Mouse (Mus musculus): Measurements from ENCODE around the gene Col4a1. TPM values are rescaled to one million over a fixed set of nuclear protein-coding genes. Genes with fewer than 3 reads are reported as not detected.
A peak's percentile ranks its signal among the peaks of the same experiment; 100 is the strongest.

The Col4a1 gene
- polyA plus RNA-seq, 1 experiment from 2014 or later: 14.3 TPM

GRCm38 (mm10) chr8:11327722-11328417 lies 15.2 kb upstream of the Col4a1 start:
- Histone ChIP-seq H3K9me3 (replicated peaks) (no peaks in the 10 kb centered on the region), H3K4me2 (no peak overlapping the region), H3K27me3 (no peaks in the 10 kb centered on the region), H3K36me3 (no peaks in the 10 kb centered on the region), H3K9ac (no peak overlapping the region), H3K4me1 (replicated peaks) (peaks cover 7% of the 10 kb centered on the region; the same call in 1 of the 2 replicates), H3K27ac (no peak overlapping the region), H3K4me3 (replicated peaks) (no peak overlapping the region)
- DNase-seq: no peak
- WGBS (ENCODE audit: insufficient replicate concordance): 51% methylated on average over 5 of the region's 5 CpGs
- no peak for ATAC-seq (ENCODE audit: low read depth)

GRCm38 (mm10) chr8:11327298-11327697 lies 14.7 kb upstream of the Col4a1 start:
- Histone ChIP-seq H3K36me3 (no peaks in the 10 kb centered on the region), H3K4me2 (no peak overlapping the region), H3K4me3 (replicated peaks) (no peak overlapping the region), H3K9ac (no peak overlapping the region), H3K9me3 (replicated peaks) (no peaks in the 10 kb centered on the region), H3K27me3 (no peaks in the 10 kb centered on the region), H3K27ac (no peak overlapping the region), H3K4me1 (replicated peaks) (peaks cover 7% of the 10 kb centered on the region; the same call in 1 of the 2 replicates)
- ATAC-seq (ENCODE audit: low read depth): no peak
- DNase-seq: no peak
- 30% methylated on average over 4 of the region's 4 CpGs for WGBS (ENCODE audit: insufficient replicate concordance)

- H3K36me3 ChIP-seq: no peaks in the 10 kb centered on the region
- H3K27me3 ChIP-seq: no peaks in the 10 kb centered on the region
- DNase-seq (no peak), ATAC-seq (ENCODE audit: low read depth) (no peak)
- H3K4me2 ChIP-seq: no peak overlapping the region
- H3K4me3 ChIP-seq (replicated peaks): no peak overlapping the region
- H3K9me3 ChIP-seq (replicated peaks): no peaks in the 10 kb centered on the region
- H3K4me1 ChIP-seq (replicated peaks): peaks cover 7% of the 10 kb centered on the region; the same call in 1 of the 2 replicates
- H3K9ac ChIP-seq: no peak overlapping the region
- no peak overlapping the region for H3K27ac ChIP-seq
- 64% methylated on average over 6 of the region's 6 CpGs for WGBS (ENCODE audit: insufficient replicate concordance)
Observed at GRCm38 (mm10) chr8:11324801-11325395, 12.3 kb upstream of the Col4a1 start.

GRCm38 (mm10) chr8:11323681-11324080 lies 11.1 kb upstream of the Col4a1 start:
- Histone ChIP-seq H3K27me3 (no peaks in the 10 kb centered on the region), H3K4me2 (no peak overlapping the region), H3K4me1 (replicated peaks) (peaks cover 7% of the 10 kb centered on the region; the same call in 1 of the 2 replicates), H3K27ac (no peak overlapping the region), H3K9ac (no peak overlapping the region), H3K36me3 (no peaks in the 10 kb centered on the region), H3K9me3 (replicated peaks) (no peaks in the 10 kb centered on the region), H3K4me3 (replicated peaks) (no peak overlapping the region)
- DNase-seq: no peak
- ATAC-seq (ENCODE audit: low read depth): no peak
- 64% methylated on average over 1 of the region's 1 CpGs for WGBS (ENCODE audit: insufficient replicate concordance)

GRCm38 (mm10) chr8:11322724-11323585 lies 10.3 kb upstream of the Col4a1 start:
- H3K9ac ChIP-seq: no peak overlapping the region
- H3K4me1 ChIP-seq (replicated peaks): peaks cover 7% of the 10 kb centered on the region; the same call in 1 of the 2 replicates
- no peaks in the 10 kb centered on the region for H3K9me3 ChIP-seq (replicated peaks)
- no peaks in the 10 kb centered on the region for H3K27me3 ChIP-seq
- DNase-seq (no peak), ATAC-seq (ENCODE audit: low read depth) (no peak)
- no peak overlapping the region for H3K4me3 ChIP-seq (replicated peaks)
- H3K27ac ChIP-seq: no peak overlapping the region; the same call in 1 of the 2 replicates
- WGBS (ENCODE audit: insufficient replicate concordance): 25% methylated on average over 5 of the region's 5 CpGs
- H3K4me2 ChIP-seq: no peak overlapping the region
- H3K36me3 ChIP-seq: no peaks in the 10 kb centered on the region

- 38% methylated on average over 7 of the region's 7 CpGs for WGBS (ENCODE audit: insufficient replicate concordance)
- H3K4me3 ChIP-seq (replicated peaks): no peak overlapping the region
- no peaks in the 10 kb centered on the region for H3K36me3 ChIP-seq
- H3K4me1 ChIP-seq (replicated peaks): peaks cover 7% of the 10 kb centered on the region; the same call in 1 of the 2 replicates
- ATAC-seq (ENCODE audit: low read depth) (no peak), DNase-seq (no peak)
- no peaks in the 10 kb centered on the region for H3K9me3 ChIP-seq (replicated peaks)
- H3K4me2 ChIP-seq: no peak overlapping the region
- H3K27ac ChIP-seq: no peak overlapping the region
- H3K27me3 ChIP-seq: no peaks in the 10 kb centered on the region
- no peak overlapping the region for H3K9ac ChIP-seq
Observed at GRCm38 (mm10) chr8:11321841-11322240, 9.2 kb upstream of the Col4a1 start.

- Histone ChIP-seq H3K27ac (no peak overlapping the region), H3K9me3 (replicated peaks) (no peaks in the 10 kb centered on the region), H3K27me3 (peaks cover 9% of the 10 kb centered on the region), H3K4me1 (replicated peaks) (peaks cover 7% of the 10 kb centered on the region; the same call in 1 of the 2 replicates), H3K9ac (no peak overlapping the region), H3K4me2 (no peak overlapping the region), H3K36me3 (no peaks in the 10 kb centered on the region), H3K4me3 (replicated peaks) (no peak overlapping the region)
- ATAC-seq (ENCODE audit: low read depth): no peak
- DNase-seq: no peak
- 72% methylated on average over 11 of the region's 11 CpGs for WGBS (ENCODE audit: insufficient replicate concordance)
Observed at GRCm38 (mm10) chr8:11319405-11319804, 6.8 kb upstream of the Col4a1 start.

- 51% methylated on average over 6 of the region's 6 CpGs for WGBS (ENCODE audit: insufficient replicate concordance)
- Histone ChIP-seq H3K36me3 (no peaks in the 10 kb centered on the region), H3K4me3 (replicated peaks) (no peak overlapping the region), H3K4me2 (no peak overlapping the region), H3K27me3 (peaks cover 42% of the 10 kb centered on the region), H3K9me3 (replicated peaks) (no peaks in the 10 kb centered on the region), H3K4me1 (replicated peaks) (no peaks in the 10 kb centered on the region), H3K9ac (no peak overlapping the region), H3K27ac (no peak overlapping the region)
- DNase-seq: no peak
- ATAC-seq (ENCODE audit: low read depth): no peak
Observed at GRCm38 (mm10) chr8:11316118-11316517, 3.5 kb upstream of the Col4a1 start.

- H3K9ac ChIP-seq: no peak overlapping the region
- H3K4me2 ChIP-seq: no peak overlapping the region
- peaks cover 49% of the 10 kb centered on the region for H3K27me3 ChIP-seq
- H3K27ac ChIP-seq: no peak overlapping the region
- WGBS (ENCODE audit: insufficient replicate concordance): 59% methylated on average over 16 of the region's 16 CpGs
- H3K36me3 ChIP-seq: no peaks in the 10 kb centered on the region
- ATAC-seq (ENCODE audit: low read depth): no peak
- no peaks in the 10 kb centered on the region for H3K9me3 ChIP-seq (replicated peaks)
- no peak overlapping the region for H3K4me3 ChIP-seq (replicated peaks)
- H3K4me1 ChIP-seq (replicated peaks): no peaks in the 10 kb centered on the region
- DNase-seq: no peak
Observed at GRCm38 (mm10) chr8:11315179-11315943, 2.7 kb upstream of the Col4a1 start.

- no peaks in the 10 kb centered on the region for H3K9me3 ChIP-seq (replicated peaks)
- 67% methylated on average over 8 of the region's 8 CpGs for WGBS (ENCODE audit: insufficient replicate concordance)
- no peak overlapping the region for H3K4me3 ChIP-seq (replicated peaks)
- no peak for ATAC-seq (ENCODE audit: low read depth)
- no peak overlapping the region for H3K27ac ChIP-seq
- DNase-seq: no peak
- H3K9ac ChIP-seq: no peak overlapping the region
- H3K4me2 ChIP-seq: 0 out of 2 replicates have a peak overlapping the region, but pooled peaks have one; percentile 62
- H3K27me3 ChIP-seq: peaks cover 56% of the 10 kb centered on the region
- peaks cover 1% of the 10 kb centered on the region; the same call in 1 of the 2 replicates for H3K4me1 ChIP-seq (replicated peaks)
- no peaks in the 10 kb centered on the region for H3K36me3 ChIP-seq
Observed at GRCm38 (mm10) chr8:11314613-11315012, 2.0 kb upstream of the Col4a1 start.
